Mouse (Mus musculus): ENCODE results near the gene Vamp2.
A peak's percentile ranks its signal among the peaks of the same experiment; 100 is the strongest.

The Vamp2 gene

DNA sequence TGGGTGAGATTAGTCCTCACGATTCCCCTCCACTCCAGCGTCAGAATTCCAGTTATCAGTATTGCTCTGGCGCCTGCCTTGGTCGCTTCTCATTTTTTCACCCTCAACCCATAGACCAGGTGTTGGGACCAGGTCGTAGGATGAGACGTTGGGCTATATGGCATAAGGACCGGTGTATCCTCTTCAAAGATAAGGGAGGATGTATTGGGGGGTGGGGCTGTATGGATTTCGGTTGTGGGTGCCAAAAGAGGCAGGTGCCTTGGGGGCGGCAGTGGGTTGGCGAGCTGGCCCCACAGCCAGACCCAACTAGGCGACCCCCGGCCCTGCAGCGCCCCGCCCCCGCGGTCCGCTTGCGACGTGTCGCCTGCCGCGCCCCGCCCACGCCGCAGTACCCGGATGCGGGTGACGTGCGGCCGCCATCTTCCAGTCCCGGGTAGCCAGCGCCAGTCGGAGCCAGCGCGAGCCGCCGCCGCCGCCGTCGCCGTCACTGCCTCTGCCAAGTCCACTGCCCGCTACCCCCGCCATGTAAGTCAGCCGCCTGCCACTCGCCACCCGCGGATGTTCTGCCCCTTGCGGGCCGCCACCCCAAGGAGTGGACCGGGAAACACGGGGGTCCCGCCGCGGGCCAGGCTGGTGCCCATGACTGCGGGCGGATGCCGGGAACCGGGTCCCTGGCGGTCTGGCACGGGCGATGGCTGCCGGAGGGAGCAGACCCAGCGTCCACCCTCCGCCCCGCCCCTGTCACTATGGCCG is at the start of gene Vamp2:
TSS of gene Vamp2 (plus strand) at position 388 of the 753 bp plus-strand sequence.
- DNase-seq (ENCODE audit: low read depth, low spot score): peak; percentile 84

DNA sequence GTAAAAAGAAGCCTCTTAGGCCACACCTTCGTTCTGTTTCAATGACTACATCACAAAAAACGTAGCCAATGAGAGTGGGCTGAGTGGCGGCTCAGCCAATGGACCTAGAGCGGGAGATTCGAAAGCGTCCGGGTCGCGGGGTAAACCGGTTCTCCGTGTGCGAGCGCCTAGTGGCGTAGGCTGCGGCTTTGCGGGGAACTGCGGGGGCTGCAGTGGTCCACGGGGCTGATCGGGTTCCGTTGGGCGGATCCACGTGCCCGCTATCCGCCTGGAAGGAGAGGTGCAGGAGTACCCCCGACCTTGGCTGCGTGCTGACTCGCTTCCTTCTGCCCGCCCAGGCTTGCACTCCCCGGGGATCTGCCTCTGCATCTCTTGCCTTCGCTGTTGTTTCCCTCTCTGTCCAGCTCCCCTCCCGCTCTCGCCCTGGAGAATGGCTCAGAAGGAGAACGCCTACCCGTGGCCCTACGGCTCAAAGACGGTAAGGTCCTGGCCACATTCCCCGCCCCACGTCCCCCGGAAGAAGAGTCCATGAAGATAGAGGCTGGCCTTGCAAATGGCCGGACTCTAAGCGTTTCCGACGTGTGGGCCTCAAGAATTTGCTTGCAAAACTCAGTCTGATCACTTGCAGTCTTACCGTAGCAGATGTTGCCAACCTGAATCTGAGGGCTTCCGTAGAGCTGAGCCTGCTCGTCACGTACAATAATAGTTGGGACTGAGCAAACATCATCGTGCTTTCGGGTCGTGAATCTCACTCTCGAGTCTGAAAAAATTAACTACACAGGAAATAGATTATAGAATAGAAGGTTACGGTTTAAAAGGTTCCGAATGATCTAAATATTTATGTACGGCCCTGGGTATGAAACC is 42.5 kb upstream of the Vamp2 start, which contains the start of gene Aurkb:
TSS of gene Aurkb (plus strand) at position 117 of the 864 bp plus-strand sequence.
- DNase-seq (ENCODE audit: low read depth, low spot score): peak; percentile 79

GRCm38 (mm10) chr11:69046395-69046774 is 41.9 kb upstream of the Vamp2 start:
- no peak for DNase-seq (ENCODE audit: low read depth, low spot score)

DNA sequence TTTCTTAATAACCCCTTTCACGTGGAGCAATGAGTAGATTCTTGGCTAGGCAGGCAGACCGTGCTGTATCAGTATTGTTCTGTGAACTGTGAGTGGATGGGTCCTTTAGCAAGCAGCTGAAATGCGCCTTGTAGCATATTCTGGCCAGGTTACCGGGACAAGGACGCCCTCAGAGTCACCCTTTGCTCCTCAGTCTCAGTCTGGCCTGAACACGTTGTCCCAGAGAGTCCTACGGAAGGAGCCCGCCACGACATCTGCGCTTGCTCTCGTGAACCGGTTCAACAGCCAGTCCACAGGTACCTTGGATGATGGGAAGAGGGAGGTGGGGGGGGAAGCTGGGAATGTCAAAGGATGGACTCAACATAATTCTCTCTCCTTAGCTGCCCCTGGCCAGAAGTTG is 40.7 kb upstream of the Vamp2 start:
- no peak for DNase-seq (ENCODE audit: low read depth, low spot score)

- no peak for DNase-seq (ENCODE audit: low read depth, low spot score)
Measured at GRCm38 (mm10) chr11:69048151-69048550, 40.1 kb upstream of the Vamp2 start.

DNA sequence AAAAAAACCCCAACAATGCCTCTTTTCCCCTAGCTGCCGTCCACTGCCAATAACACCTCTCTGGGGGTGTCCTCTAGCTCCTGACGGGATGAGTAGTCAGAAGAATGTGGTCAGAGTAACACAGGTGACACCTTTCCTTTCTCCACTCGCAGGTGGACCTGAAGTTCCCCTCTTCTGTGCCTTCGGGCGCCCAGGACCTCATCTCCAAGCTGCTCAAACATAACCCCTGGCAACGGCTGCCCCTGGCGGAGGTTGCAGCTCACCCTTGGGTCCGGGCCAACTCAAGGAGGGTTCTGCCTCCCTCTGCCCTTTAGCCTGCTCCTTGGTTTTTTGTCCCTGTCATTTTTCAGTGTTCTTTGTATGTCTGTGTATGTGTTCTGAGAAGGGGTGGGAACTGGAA is 37.5 kb upstream of the Vamp2 start:
- no peak for DNase-seq (ENCODE audit: low read depth, low spot score)

DNA sequence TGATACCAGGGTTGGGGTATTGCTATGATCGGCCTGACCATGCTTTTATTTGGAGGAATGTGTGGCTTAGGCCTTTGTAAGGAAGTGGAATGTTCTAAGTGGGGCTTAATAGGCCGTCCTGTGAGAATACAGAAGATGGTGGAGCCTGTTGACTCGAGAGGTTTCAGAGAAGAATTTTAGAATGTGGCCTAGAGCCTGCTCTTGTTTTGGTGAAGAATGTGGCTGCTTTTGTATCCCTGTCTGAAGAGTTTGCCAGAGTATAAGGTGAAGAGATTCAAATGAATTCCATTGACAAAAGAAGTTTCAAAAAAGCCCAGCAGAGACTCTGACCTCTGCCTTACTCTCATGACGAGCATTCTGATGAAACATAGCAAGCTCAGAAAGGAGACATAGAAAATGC is 36.5 kb upstream of the Vamp2 start:
- DNase-seq (ENCODE audit: low read depth, low spot score): no peak

GRCm38 (mm10) chr11:69052824-69053421 is 35.4 kb upstream of the Vamp2 start:
- no peak for DNase-seq (ENCODE audit: low read depth, low spot score)

DNA sequence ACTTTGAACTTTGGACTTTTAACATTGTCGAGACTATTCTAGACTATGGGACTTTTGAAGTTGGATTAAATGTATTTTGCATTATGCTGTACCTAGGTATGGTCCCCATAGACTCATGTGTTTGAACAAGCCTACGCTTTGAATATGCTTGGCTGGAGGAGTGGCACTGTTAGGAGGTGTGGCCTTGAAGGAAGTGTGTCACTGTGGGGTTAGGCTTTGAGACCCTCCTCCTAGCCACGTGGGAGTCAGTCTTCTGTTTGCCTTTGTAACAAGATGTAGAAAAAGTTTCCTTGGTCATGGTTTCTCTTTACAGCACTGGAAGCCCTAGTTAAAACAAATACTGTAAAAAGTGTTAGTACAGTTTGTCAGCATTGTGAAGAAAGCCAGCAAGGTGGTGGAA is 34.4 kb upstream of the Vamp2 start:
- no peak for DNase-seq (ENCODE audit: low read depth, low spot score)

GRCm38 (mm10) chr11:69058265-69058664 is 30.0 kb upstream of the Vamp2 start:
- DNase-seq (ENCODE audit: low read depth, low spot score): no peak

GRCm38 (mm10) chr11:69058729-69059356 is 29.4 kb upstream of the Vamp2 start:
- DNase-seq (ENCODE audit: low read depth, low spot score): no peak

GRCm38 (mm10) chr11:69059357-69059974 is 28.8 kb upstream of the Vamp2 start, which contains the start of gene Borcs6:
TSS of gene Borcs6 (plus strand) at chr11:69059717.
- peak; percentile 90 for DNase-seq (ENCODE audit: low read depth, low spot score)

DNA sequence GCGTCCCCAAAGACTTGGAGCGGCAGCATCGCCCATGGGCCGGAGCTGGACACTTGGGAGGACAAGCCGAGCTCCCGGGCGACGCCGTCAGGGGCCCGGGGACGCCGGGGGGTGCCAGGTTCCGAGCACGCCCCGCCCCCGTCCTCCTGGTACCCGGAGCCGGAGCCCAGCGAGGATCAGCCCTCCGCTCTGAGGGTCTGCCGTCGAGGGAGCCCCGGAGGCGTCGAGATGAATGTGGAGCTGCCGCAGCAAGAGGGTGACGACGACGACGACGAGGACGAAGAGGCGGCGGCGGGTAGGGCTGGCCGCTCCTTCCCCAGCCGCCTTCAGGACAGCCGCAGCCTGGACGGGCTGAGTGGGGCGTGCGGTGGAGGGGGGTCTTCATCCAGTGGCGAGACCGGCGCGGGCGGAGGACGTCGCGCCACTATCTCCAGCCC is 28.3 kb upstream of the Vamp2 start:
- DNase-seq (ENCODE audit: low read depth, low spot score): no peak

- no peak for DNase-seq (ENCODE audit: low read depth, low spot score)
Measured at GRCm38 (mm10) chr11:69060448-69061254, 27.6 kb upstream of the Vamp2 start.

DNA sequence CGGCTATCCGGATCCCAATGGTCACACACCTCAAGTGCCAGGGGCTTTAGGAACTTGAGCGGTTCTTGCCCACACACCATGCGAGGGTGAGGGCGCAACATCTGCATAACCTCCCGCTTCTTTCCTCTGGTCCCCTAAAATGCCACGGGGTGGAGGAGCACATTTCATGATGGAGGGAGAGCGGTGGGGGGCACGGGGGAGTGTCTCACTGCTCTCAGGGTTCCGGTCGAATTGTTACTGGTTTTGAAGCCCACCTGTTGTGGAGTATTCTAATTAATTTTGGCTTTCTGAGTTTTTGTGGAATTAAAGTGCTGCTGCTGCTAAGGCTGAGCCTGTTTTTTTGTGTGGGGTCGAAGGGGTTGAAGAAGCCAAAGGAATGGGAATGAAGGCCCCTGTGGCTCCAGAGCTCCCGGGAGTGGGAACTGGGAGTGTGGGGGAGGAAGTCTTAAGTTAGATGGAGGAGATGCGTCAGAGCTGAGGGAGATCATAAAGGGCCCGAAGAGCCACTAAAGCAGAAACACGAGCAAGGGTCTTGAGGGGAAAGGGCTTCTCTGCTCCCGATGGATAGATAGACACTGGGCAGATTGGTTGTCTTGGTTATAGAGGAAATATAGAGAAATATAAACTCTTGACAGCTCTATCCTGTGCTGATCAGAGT is 26.9 kb upstream of the Vamp2 start:
- DNase-seq (ENCODE audit: low read depth, low spot score): no peak

- DNase-seq (ENCODE audit: low read depth, low spot score): no peak
Measured at GRCm38 (mm10) chr11:69062194-69062760, 26.0 kb upstream of the Vamp2 start.

GRCm38 (mm10) chr11:69062761-69063224 is 25.5 kb upstream of the Vamp2 start:
- DNase-seq (ENCODE audit: low read depth, low spot score): peak; percentile 88

DNA sequence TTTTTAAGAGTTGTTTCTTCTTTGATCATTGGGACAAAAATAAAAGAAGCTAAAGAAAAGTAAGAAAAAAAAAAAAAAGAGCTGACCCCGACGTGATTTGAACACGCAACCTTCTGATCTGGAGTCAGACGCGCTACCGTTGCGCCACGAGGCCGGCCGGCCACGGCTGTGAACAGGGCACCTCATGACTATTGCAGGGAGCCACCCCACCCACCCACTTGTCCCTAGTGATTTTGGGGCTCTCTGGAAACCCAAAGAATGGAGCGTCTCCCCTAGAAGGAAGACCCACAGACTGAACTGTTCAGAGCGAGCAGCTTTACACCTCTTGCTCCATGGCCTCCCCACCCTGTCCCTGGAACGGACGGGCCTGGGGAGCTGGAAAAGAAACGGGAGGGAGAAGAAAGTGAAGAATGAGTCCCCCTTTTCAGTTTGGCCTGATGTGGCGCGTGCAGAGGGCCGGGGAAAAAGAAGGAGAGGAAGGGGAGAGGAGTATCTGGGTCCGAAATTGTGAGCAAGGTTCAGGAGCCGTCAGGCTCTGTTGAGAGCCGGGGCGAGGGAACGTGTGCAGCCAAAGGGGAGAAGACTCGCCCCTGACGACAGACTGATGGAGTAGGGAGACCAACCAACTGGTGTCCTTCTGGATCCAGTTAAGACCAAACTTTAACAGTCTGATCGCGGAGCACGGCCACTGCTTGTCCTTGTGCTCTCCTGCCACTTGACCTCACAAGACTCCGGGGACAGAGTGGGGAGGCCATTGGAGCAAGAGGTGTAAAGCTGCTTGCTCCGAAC is 24.7 kb upstream of the Vamp2 start:
- DNase-seq (ENCODE audit: low read depth, low spot score): peak; percentile 74

All from embryo, embryonic 11.5 days (tissue).